Mouse (Mus musculus) embryonic facial prominence, embryonic 14.5 days (tissue): Measurements from ENCODE around the gene Itpripl2. TPM values are rescaled to one million over a fixed set of nuclear protein-coding genes. Genes with fewer than 3 reads are reported as not detected.

Source experiments
- ATAC-seq: fragments of 200-750 bp; cut with Nextera tagmentation; 2 replicates; pipeline ENCODE4 v1.8.0; 2017; ENCODE audit warnings: low read depth, moderate number of reproducible peaks, moderate TSS enrichment
- DNase-seq: peaks from one replicate; pipeline ENCODE4 v3.0.0-alpha.2; 2015; ENCODE audit warnings: low spot score
- H3K27ac ChIP-seq: fragments of 300-500 bp; sonication (generic); replicated peaks from 2 replicates; pipeline ENCODE4 v1.5.1; 2014; ENCODE audit warnings: low read depth, mild to moderate bottlenecking, low read length, moderate library complexity
- H3K27me3 ChIP-seq: fragments of 300-500 bp; sonication (generic); replicated peaks from 2 replicates; pipeline ENCODE4 v1.6.1; 2014; ENCODE audit warnings: low read length; ENCODE audit not compliant: control insufficient read depth, insufficient read depth
- H3K36me3 ChIP-seq: fragments of 300-500 bp; sonication (generic); 2 replicates; pipeline ENCODE4 v1.6.1; 2014; ENCODE audit warnings: low read length, mixed read lengths; ENCODE audit not compliant: control insufficient read depth, insufficient read depth
- H3K4me1 ChIP-seq: fragments of 300-500 bp; sonication (generic); 2 replicates; pipeline ENCODE4 v1.6.1; 2014; ENCODE audit warnings: antibody characterized with exemption, low read length; ENCODE audit not compliant: control insufficient read depth, insufficient read depth
- H3K4me2 ChIP-seq: fragments of 300-500 bp; sonication (generic); 2 replicates; pipeline ENCODE4 v1.6.1; 2014; ENCODE audit warnings: low read depth, mild to moderate bottlenecking, low read length, moderate library complexity, mixed read lengths
- H3K4me3 ChIP-seq: fragments of 300-500 bp; sonication (generic); 2 replicates; pipeline ENCODE4 v1.5.1; 2014; ENCODE audit warnings: low read depth, mild to moderate bottlenecking, low read length
- H3K9ac ChIP-seq: fragments of 300-500 bp; sonication (generic); 2 replicates; pipeline ENCODE4 v1.6.1; 2014; ENCODE audit warnings: low read depth, mild to moderate bottlenecking, low read length, moderate library complexity, mixed read lengths
- H3K9me3 ChIP-seq: fragments of 300-500 bp; sonication (generic); 2 replicates; pipeline ENCODE4 v1.6.1; 2016; ENCODE audit warnings: low read length; ENCODE audit not compliant: control insufficient read depth
- WGBS: fragments of 180-500 bp; shearing (Covaris S2); extraction: QIAGEN DNeasy Blood & Tissue Kit; methylation state at CpG from one replicate; pipeline ENCODE4 v1.1.7; 2014; 5-methylcytosine and 5-hydroxymethylcytosine counted together
- polyA plus RNA-seq: library from polyadenylated mRNA; unstranded; fragments of >200 nt; fragmentation: Nextera tagmentation; extraction: Ambion mirVana; gene quantifications from 2 replicates; pipeline ENCODE4 v1.2.1, GENCODE M21; 2014

Itpripl2 gene
- polyA plus RNA-seq, 1 experiment from 2014 or later = 5.0 TPM

GRCm38 (mm10) chr7:118518687-118519086 lies 26.9 kb upstream of the Itpripl2 start:
- no peak overlapping the region for H3K9ac ChIP-seq
- no peak overlapping the region for H3K4me3 ChIP-seq
- H3K9me3 ChIP-seq = no peaks in the 10 kb centered on the region
- 3% methylated on average over 18 of the region's 18 CpGs for WGBS
- DNase-seq (peak; percentile 46), ATAC-seq (peak; percentile 77)
- H3K4me2 ChIP-seq = no peak overlapping the region
- no peak overlapping the region for H3K27ac ChIP-seq
- H3K36me3 ChIP-seq = 0 out of 2 replicates have a peak, but pooled peaks cover 6% of the 10 kb centered on the region
- no peaks in the 10 kb centered on the region for H3K4me1 ChIP-seq
- no peaks in the 10 kb centered on the region for H3K27me3 ChIP-seq

GRCm38 (mm10) chr7:118517819-118518218 lies 26.0 kb upstream of the Itpripl2 start:
- no peak overlapping the region for H3K9ac ChIP-seq
- no peaks in the 10 kb centered on the region for H3K9me3 ChIP-seq
- no peaks in the 10 kb centered on the region for H3K27me3 ChIP-seq
- DNase-seq = peak; percentile 10
- no peak overlapping the region for H3K4me3 ChIP-seq
- H3K36me3 ChIP-seq = 0 out of 2 replicates have a peak, but pooled peaks cover 6% of the 10 kb centered on the region
- no peak overlapping the region for H3K27ac ChIP-seq
- H3K4me2 ChIP-seq = no peak overlapping the region
- H3K4me1 ChIP-seq = no peaks in the 10 kb centered on the region
- WGBS = 71% methylated on average over 2 of the region's 2 CpGs
- ATAC-seq = peak; percentile 19; the same call in 1 of the 2 replicates

DNA sequence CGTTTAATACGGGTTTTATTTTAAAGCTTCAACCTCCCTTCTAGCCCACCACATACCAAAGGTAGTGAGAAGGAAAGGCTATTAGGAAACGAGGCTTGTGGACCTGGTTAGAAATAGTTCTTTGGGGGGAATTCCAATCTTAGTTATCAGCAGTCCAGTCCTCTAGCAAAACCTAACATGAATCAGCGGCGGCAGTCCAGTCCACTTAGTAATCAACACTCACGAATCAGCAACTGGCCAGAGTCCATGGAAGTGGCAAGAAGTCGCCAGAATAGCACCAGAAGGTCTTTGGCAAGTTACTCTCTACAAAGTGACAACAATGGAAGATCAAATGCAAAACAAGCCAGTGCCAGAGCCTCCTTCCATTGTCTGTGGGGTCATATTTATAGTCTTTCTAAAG lies 16.8 kb upstream of the Itpripl2 start:
- H3K36me3 ChIP-seq = no peaks in the 10 kb centered on the region
- DNase-seq (no peak), ATAC-seq (no peak)
- H3K27me3 ChIP-seq = no peaks in the 10 kb centered on the region
- H3K4me3 ChIP-seq = no peak overlapping the region
- H3K4me1 ChIP-seq = no peaks in the 10 kb centered on the region
- 77% methylated on average over 7 of the region's 7 CpGs for WGBS
- H3K9me3 ChIP-seq = no peaks in the 10 kb centered on the region
- no peak overlapping the region for H3K4me2 ChIP-seq
- no peak overlapping the region for H3K9ac ChIP-seq
- H3K27ac ChIP-seq = no peak overlapping the region

DNA sequence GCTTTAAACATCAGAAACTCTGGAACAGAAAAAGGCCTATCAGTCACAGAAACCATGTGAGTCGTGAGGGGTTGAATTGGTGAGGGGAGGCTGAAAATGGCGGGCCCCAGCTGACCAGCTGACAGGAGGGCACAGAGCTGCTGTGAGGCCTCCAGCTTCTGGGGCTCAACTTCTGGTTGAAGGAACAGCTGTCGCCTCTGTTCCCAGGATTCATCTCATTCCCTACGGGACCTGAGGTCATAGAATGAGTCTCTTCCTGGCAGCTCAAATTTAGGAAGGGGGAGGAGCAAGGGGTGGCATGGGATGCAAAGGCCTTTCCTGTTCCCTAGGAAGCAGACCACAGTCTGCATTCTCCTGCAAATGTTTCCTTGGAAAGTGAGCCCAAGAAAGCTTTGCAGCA lies 12.1 kb upstream of the Itpripl2 start:
- Histone ChIP-seq H3K4me2 (no peak overlapping the region), H3K9me3 (no peaks in the 10 kb centered on the region), H3K27ac (no peak overlapping the region), H3K27me3 (no peaks in the 10 kb centered on the region), H3K36me3 (no peaks in the 10 kb centered on the region), H3K4me3 (no peak overlapping the region), H3K9ac (no peak overlapping the region), H3K4me1 (no peaks in the 10 kb centered on the region)
- ATAC-seq = peak; percentile 57; the same call in 1 of the 2 replicates
- DNase-seq = peak; percentile 61
- WGBS = 41% methylated on average over 4 of the region's 4 CpGs

DNA sequence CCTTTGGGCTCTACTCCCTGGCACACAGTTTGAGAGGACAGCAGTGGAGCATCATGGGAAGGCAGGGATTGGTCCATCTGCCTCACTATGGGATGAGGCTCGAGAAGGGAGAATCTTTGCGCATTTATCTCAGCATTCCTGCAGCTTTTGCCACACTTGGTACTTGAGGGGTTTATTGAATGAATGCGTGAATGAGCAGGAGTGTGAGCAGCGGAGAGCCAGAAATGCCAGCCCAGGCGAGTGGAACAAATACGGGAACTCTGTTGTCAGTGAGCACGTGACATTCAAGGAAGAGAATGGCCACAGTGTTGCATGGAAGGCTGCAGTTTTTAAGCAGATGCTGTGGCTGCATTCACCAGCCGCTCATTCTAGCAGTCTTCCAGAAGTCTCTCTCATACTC lies 10.6 kb upstream of the Itpripl2 start:
- no peak for DNase-seq
- Histone ChIP-seq H3K27ac (no peak overlapping the region), H3K27me3 (no peaks in the 10 kb centered on the region), H3K9ac (no peak overlapping the region), H3K4me1 (no peaks in the 10 kb centered on the region), H3K4me2 (no peak overlapping the region), H3K9me3 (no peaks in the 10 kb centered on the region), H3K36me3 (no peaks in the 10 kb centered on the region), H3K4me3 (no peak overlapping the region)
- 78% methylated on average over 8 of the region's 8 CpGs for WGBS
- ATAC-seq = no peak

DNA sequence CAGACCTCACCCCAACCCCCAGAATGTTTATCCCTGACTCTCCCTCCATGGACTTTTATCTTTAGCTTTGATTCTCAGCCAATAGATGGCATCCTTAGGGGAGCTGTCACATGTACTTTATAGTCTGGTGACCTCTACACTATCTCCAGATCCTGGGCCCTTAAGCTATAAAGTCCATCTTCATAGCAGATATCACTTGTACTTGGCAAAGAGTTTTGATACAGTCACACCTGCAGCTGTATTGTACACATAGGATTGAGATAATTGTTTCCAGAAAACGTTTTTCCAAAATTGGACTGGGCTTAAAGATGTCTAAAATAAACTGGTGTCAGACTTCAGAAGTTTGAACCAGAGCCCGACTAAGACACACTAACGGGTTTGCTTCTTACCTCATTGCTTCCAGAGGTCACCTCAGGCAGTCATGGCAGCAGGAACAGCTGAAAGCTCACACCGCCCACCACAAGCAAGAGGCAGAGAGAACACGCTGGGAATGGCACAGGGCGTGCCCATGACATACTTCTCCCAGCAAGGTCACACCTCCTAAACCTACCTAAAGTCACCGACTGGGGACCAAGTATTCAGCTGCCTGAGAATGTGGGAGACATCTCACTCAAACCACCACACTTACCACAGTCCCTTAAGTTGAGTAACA lies 8.1 kb upstream of the Itpripl2 start:
- DNase-seq = no peak
- Histone ChIP-seq H3K4me1 (no peaks in the 10 kb centered on the region), H3K9ac (no peak overlapping the region), H3K36me3 (no peaks in the 10 kb centered on the region), H3K27me3 (no peaks in the 10 kb centered on the region), H3K27ac (no peak overlapping the region), H3K4me2 (no peak overlapping the region), H3K4me3 (no peak overlapping the region), H3K9me3 (no peaks in the 10 kb centered on the region)
- ATAC-seq = no peak
- WGBS = 46% methylated on average over 7 of the region's 7 CpGs

DNA sequence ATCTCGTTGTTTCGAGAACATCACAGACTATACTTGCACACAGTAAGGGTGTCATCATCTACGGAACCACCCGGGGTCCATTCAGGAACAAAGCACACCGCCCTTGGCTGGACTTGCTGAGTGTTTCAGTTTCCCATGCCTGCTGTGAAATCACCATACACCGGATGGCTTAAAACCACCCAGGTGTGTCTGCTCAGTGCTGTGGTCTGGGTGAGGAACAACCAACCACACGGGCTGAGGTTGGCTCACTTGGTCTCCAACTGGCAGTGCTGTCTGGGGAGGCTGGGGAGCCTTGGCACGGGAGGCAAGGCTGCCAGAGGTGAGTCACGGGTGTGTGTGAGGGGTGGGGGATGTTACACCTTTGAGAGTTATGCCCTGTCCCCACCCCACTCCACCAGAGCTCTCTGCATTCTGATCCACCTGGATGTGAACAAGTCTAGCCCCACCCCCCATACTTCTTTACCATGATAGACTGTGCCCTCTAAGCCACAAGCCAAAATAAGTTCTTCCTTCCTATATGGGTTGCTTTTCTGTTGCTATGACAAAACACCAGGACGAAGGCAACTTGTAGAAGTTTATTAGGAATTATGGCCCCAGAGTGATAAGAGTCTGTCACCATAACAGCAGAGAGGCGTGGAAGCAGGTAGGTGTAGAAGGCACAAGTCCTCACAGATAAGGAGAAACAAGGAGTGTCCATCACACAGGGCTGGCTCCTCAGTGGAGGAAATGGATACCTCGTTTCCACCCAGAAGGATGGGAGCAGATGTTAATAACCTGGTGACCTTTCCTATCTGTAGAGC lies 7.4 kb upstream of the Itpripl2 start:
- DNase-seq (no peak), ATAC-seq (no peak)
- 77% methylated on average over 12 of the region's 12 CpGs for WGBS

GRCm38 (mm10) chr7:118494892-118495579 lies 3.3 kb upstream of the Itpripl2 start:
- DNase-seq (no peak), ATAC-seq (no peak)
- Histone ChIP-seq H3K36me3 (peaks cover 2% of the 10 kb centered on the region), H3K4me1 (peaks cover 10% of the 10 kb centered on the region), H3K27ac (no peak overlapping the region), H3K9me3 (no peaks in the 10 kb centered on the region), H3K9ac (no peak overlapping the region), H3K4me2 (no peak overlapping the region), H3K4me3 (no peak overlapping the region), H3K27me3 (peaks cover 10% of the 10 kb centered on the region; the same call in 1 of the 2 replicates)
- WGBS = 72% methylated on average over 4 of the region's 4 CpGs

More for the DNA sequence above, 7.4 kb upstream of the Itpripl2 start:
- no peaks in the 10 kb centered on the region for H3K36me3 ChIP-seq
- H3K9ac ChIP-seq = no peak overlapping the region
- H3K9me3 ChIP-seq = no peaks in the 10 kb centered on the region
- H3K4me2 ChIP-seq = no peak overlapping the region
- no peaks in the 10 kb centered on the region for H3K27me3 ChIP-seq
- no peak overlapping the region for H3K27ac ChIP-seq
- H3K4me1 ChIP-seq = no peaks in the 10 kb centered on the region
- H3K4me3 ChIP-seq = no peak overlapping the region
